Mouse (Mus musculus) MEL (cell line): ENCODE results near the gene Spib. TPM values are rescaled to one million over a fixed set of nuclear protein-coding genes. Genes with fewer than 3 reads are reported as not detected.

Experiments used
- DNase-seq: peaks from one replicate; pipeline ENCODE4 v3.0.0; 2011; ENCODE audit warnings: low read depth, low spot score
- H3K27ac ChIP-seq: 2 replicates; pipeline ENCODE4 v1.5.1; 2012; ENCODE audit warnings: low read depth, mild to moderate bottlenecking, control low read depth, low read length, moderate library complexity; ENCODE audit not compliant: control insufficient read depth
- H3K27me3 ChIP-seq, 2 experiments: fragments of 150-350 bp in 1 of 2; sonication (generic) in 1 of 2; 2 replicates each; pipeline ENCODE4 v1.6.1; 2012; ENCODE audit warnings: low read length in 2 of 2, mild to moderate bottlenecking in 2 of 2, improper control_type of control experiment in 1 of 2, moderate library complexity in 1 of 2; ENCODE audit not compliant: insufficient read depth in 2 of 2, control insufficient read depth in 1 of 2
- H3K36me3 ChIP-seq, 2 experiments: 2 replicates each; pipeline ENCODE4 v1.6.1; 2012 to 2014; ENCODE audit warnings: low read length in 2 of 2, improper control_type of control experiment in 1 of 2, inconsistent platforms in 1 of 2, mild to moderate bottlenecking in 1 of 2; ENCODE audit not compliant: insufficient read depth in 2 of 2, control insufficient read depth in 1 of 2
- H3K4me1 ChIP-seq, 2 experiments: fragments of 150-350 bp in 1 of 2; sonication (generic) in 1 of 2; 2 replicates each; pipeline ENCODE4 v1.6.1; 2012; ENCODE audit warnings: low read length in 2 of 2, improper control_type of control experiment in 1 of 2, mild to moderate bottlenecking in 1 of 2; ENCODE audit not compliant: insufficient read depth in 2 of 2, control insufficient read depth in 1 of 2
- H3K4me3 ChIP-seq, 2 experiments: fragments of 150-350 bp in 1 of 2; sonication (generic) in 1 of 2; 2 replicates each; pipeline ENCODE4 v1.5.1; 2012; ENCODE audit warnings: low read depth in 2 of 2, low read length in 2 of 2, mild to moderate bottlenecking in 2 of 2, moderate library complexity in 2 of 2, control low read depth in 1 of 2, improper control_type of control experiment in 1 of 2; ENCODE audit not compliant: control insufficient read depth in 1 of 2, insufficient read depth in 1 of 2
- H3K79me2 ChIP-seq: 2 replicates; pipeline ENCODE4 v1.6.1; 2012; ENCODE audit warnings: mild to moderate bottlenecking, low read length, moderate library complexity; ENCODE audit not compliant: control insufficient read depth, poor library complexity, insufficient read depth
- H3K9ac ChIP-seq: 2 replicates; pipeline ENCODE4 v1.6.1; 2012; ENCODE audit warnings: low read depth, mild to moderate bottlenecking, control low read depth, low read length, moderate library complexity; ENCODE audit not compliant: control insufficient read depth, poor library complexity, severe bottlenecking
- H3K9me3 ChIP-seq: fragments of 150-350 bp; sonication (generic); replicated peaks from 2 replicates; pipeline ENCODE4 v1.6.1; 2012; ENCODE audit warnings: mild to moderate bottlenecking, low read length, improper control_type of control experiment, moderate library complexity; ENCODE audit not compliant: insufficient read depth
- CHD2 ChIP-seq: IDR thresholded peaks from 2 replicates; pipeline ENCODE4 v1.6.1; 2011; ENCODE audit warnings: low read length, improper control_type of control experiment
- CTCF ChIP-seq, 3 experiments: IDR thresholded peaks in 2 of 3; conservative IDR thresholded peaks in 1 of 3; 2 replicates each; pipeline ENCODE4 v1.5.1; 2011 to 2012; ENCODE audit warnings: low read length in 3 of 3, low read depth in 2 of 3, mild to moderate bottlenecking in 2 of 3, improper control_type of control experiment in 1 of 3, inconsistent platforms in 1 of 3, mixed read lengths in 1 of 3, moderate library complexity in 1 of 3; ENCODE audit not compliant: control insufficient read depth in 1 of 3, insufficient read depth in 1 of 3, poor library complexity in 1 of 3, severe bottlenecking in 1 of 3
- E2F4 ChIP-seq: IDR thresholded peaks from 2 replicates; pipeline ENCODE4 v1.6.1; 2011; ENCODE audit warnings: low read depth, low read length, improper control_type of control experiment, borderline replicate concordance
- ETS1 ChIP-seq: IDR thresholded peaks from 2 replicates; pipeline ENCODE4 v1.6.1; 2012; ENCODE audit warnings: low read depth, mild to moderate bottlenecking, inconsistent platforms, low read length, improper control_type of control experiment, moderate library complexity
- GABPA ChIP-seq: IDR thresholded peaks from 2 replicates; pipeline ENCODE4 v1.6.1; 2012; ENCODE audit warnings: low read depth, mild to moderate bottlenecking, inconsistent platforms, low read length, improper control_type of control experiment, moderate library complexity
- HCFC1 ChIP-seq: IDR thresholded peaks from 2 replicates; pipeline ENCODE4 v1.6.1; 2012; ENCODE audit warnings: low read depth, mild to moderate bottlenecking, inconsistent platforms, low read length, improper control_type of control experiment, moderate library complexity
- JUND ChIP-seq: IDR thresholded peaks from 2 replicates; pipeline ENCODE4 v1.6.1; 2011; ENCODE audit warnings: low read depth, mild to moderate bottlenecking, improper control_type of control experiment, low read length
- KAT2A ChIP-seq: conservative IDR thresholded peaks from 2 replicates; pipeline ENCODE4 v1.6.1; 2012; ENCODE audit warnings: low read depth, low read length, improper control_type of control experiment, inconsistent platforms
- MAX ChIP-seq: IDR thresholded peaks from 2 replicates; pipeline ENCODE4 v1.6.1; 2011; ENCODE audit warnings: low read length, improper control_type of control experiment
- MEF2A ChIP-seq: IDR thresholded peaks from 2 replicates; pipeline ENCODE4 v1.6.1; 2014; ENCODE audit warnings: low read depth, mild to moderate bottlenecking, inconsistent platforms, low read length, improper control_type of control experiment; ENCODE audit not compliant: poor library complexity, insufficient replicate concordance, severe bottlenecking; ENCODE audit errors: extremely low read depth
- MYC ChIP-seq: IDR thresholded peaks from 2 replicates; pipeline ENCODE4 v1.6.1; 2011; ENCODE audit warnings: low read depth, mild to moderate bottlenecking, low read length, improper control_type of control experiment, moderate library complexity
- POLR2A ChIP-seq, 2 experiments: IDR thresholded peaks; 2 replicates each; pipeline ENCODE4 v1.6.1; 2011 to 2012; ENCODE audit warnings: low read length in 2 of 2, mild to moderate bottlenecking in 2 of 2, control low read depth in 1 of 2, improper control_type of control experiment in 1 of 2, low read depth in 1 of 2, moderate library complexity in 1 of 2; ENCODE audit not compliant: control insufficient read depth in 1 of 2, insufficient read depth in 1 of 2, poor library complexity in 1 of 2
- POLR2AphosphoS2 ChIP-seq: IDR thresholded peaks from 2 replicates; pipeline ENCODE4 v1.6.1; 2011; ENCODE audit warnings: low read length, improper control_type of control experiment
- POLR2AphosphoS5 ChIP-seq: IDR thresholded peaks from 2 replicates; pipeline ENCODE4 v1.6.1; 2012; ENCODE audit warnings: low read depth, borderline replicate concordance, mild to moderate bottlenecking, inconsistent platforms, low read length, moderate library complexity, mixed read lengths
- RAD21 ChIP-seq: IDR thresholded peaks from 2 replicates; pipeline ENCODE4 v1.6.1; 2011; ENCODE audit warnings: mild to moderate bottlenecking, low read depth, low read length, improper control_type of control experiment
- RCOR1 ChIP-seq: IDR thresholded peaks from 2 replicates; pipeline ENCODE4 v1.6.1; 2012; ENCODE audit warnings: low read depth, mild to moderate bottlenecking, inconsistent platforms, low read length, improper control_type of control experiment
- SIN3A ChIP-seq: IDR thresholded peaks from 2 replicates; pipeline ENCODE4 v1.6.1; 2012; ENCODE audit warnings: low read length, improper control_type of control experiment, inconsistent platforms
- SMC3 ChIP-seq: IDR thresholded peaks from 2 replicates; pipeline ENCODE4 v1.6.1; 2011; ENCODE audit warnings: low read depth, low read length, improper control_type of control experiment
- TAL1 ChIP-seq: IDR thresholded peaks from 2 replicates; pipeline ENCODE4 v1.6.1; 2012; ENCODE audit warnings: mild to moderate bottlenecking, inconsistent platforms, low read length, moderate library complexity, mixed read lengths
- TBP ChIP-seq: IDR thresholded peaks from 2 replicates; pipeline ENCODE4 v1.8.0; 2011; ENCODE audit warnings: low read depth, low read length, improper control_type of control experiment
- UBTF ChIP-seq: IDR thresholded peaks from 2 replicates; pipeline ENCODE4 v1.6.1; 2012; ENCODE audit warnings: low read depth, mild to moderate bottlenecking, inconsistent platforms, low read length, improper control_type of control experiment, moderate library complexity, borderline replicate concordance; ENCODE audit not compliant: insufficient read depth
- ZKSCAN1 ChIP-seq: IDR thresholded peaks from 2 replicates; pipeline ENCODE4 v1.6.1; 2012; ENCODE audit warnings: low read depth, mild to moderate bottlenecking, inconsistent platforms, low read length, improper control_type of control experiment, moderate library complexity
- polyA plus RNA-seq, 2 experiments: library from polyadenylated mRNA; stranded (reverse) in 1 of 2; unstranded in 1 of 2; fragments of >175 nt in 1 of 2; fragments of >200 nt in 1 of 2; gene quantifications; 2 replicates each; pipeline versions ENCODE4 v1.2.1 to v1.2.4; 2012; ENCODE audit warnings: low replicate concordance in 2 of 2, low read depth in 1 of 2; ENCODE audit not compliant: insufficient read length in 2 of 2, insufficient read depth in 1 of 2, missing spikeins in 1 of 2
- total RNA-seq: library from RNA; depleted of rRNA; stranded (reverse); fragments of 300-350 nt; gene quantifications from 2 replicates; pipeline ENCODE4 v1.2.3, GENCODE M21; 2012

Gene Spib
- total and polyA plus RNA-seq, 3 experiments = 0.04 to 0.13 TPM; not detected in 1

DNA sequence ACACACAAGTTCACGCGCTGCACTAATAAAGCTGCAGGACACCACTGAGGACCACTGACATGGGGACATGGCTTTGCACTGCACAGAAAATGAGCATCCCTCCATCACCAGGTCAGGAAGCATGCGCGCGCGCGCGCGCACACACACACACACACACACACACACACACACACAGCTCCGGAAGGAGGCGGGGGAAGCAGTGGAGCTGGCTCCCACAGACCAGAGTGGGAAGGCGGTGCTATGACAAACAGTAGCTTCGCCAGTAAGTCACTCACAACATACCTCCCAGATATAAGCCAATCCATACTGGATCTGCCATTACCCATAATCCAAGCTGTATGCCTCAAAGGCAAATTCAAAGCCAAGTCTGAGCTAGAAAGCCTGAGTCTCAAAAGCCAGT is 15.2 kb upstream of the Spib start:
- H3K79me2 ChIP-seq = peaks cover 25% of the 10 kb centered on the region
- H3K4me3 ChIP-seq = no peak overlapping the region
- H3K36me3 ChIP-seq = no peaks in the 10 kb centered on the region; a peak in 2 of 4 replicates
- H3K27ac ChIP-seq = no peak overlapping the region
- no peaks in the 10 kb centered on the region for H3K9me3 ChIP-seq
- peak overlapping the region; percentile 94 for H3K9ac ChIP-seq
- DNase-seq = no peak
- TF ChIP-seq SMC3 = no peak
- no peak for TF ChIP-seq MEF2A
- no peak for TF ChIP-seq HCFC1
- TF ChIP-seq, all 39 proteins: peak for 0
- Histone ChIP-seq H3K4me1 (peaks cover 0 to 11% of the 10 kb centered on the region in 2 experiments; a peak in 3 of 4 replicates), H3K27me3 (no peaks in the 10 kb centered on the region)

DNA sequence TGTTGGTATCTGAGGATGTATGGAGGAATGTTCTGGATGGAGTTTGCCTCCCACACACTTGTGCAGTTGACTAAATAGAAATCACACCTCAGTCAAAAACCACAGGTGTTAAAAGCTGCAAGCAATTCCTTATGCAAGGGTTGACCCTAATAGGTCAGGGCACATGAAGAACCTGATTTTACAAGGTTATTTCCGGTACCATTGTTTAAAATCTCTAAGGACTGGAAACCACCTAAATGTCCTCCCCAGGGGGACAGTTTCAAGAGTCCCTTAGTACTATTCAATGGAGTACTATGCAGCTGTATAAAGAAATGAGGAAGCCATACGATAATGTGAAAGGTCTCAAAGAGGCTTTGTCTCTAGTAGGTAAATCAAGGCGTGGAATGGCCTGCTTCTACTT is 14.4 kb upstream of the Spib start:
- Histone ChIP-seq H3K79me2 (peaks cover 25% of the 10 kb centered on the region), H3K27me3 (no peaks in the 10 kb centered on the region), H3K36me3 (no peaks in the 10 kb centered on the region; a peak in 2 of 4 replicates), H3K27ac (no peak overlapping the region), H3K4me3 (no peak overlapping the region), H3K4me1 (peaks cover 0 to 11% of the 10 kb centered on the region in 2 experiments; a peak in 3 of 4 replicates), H3K9me3 (no peaks in the 10 kb centered on the region), H3K9ac (no peak overlapping the region)
- TF ChIP-seq ZKSCAN1 (no peak), GABPA (no peak), E2F4 (no peak), RAD21 (no peak), SIN3A (no peak), TAL1 (no peak)
- DNase-seq = no peak

DNA sequence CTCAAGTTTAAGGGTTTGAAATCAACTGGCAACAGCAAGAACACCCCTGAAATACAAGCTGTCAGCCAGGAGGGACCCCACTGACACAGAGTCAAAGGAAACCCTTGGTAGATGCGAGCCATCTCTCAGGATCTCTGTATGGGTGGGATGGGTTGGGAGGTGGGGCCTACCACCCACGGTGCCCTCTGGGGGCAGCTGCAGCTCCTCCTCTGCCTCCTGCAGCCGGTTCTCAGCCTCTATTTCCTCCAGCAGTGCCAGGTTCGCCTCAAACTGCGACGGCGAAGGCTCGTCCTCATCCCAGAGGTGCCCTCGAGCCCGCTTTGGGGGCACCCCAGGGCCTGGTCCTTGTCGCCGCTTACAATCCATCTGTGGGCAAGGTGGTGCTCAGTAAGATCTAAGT is 11.2 kb upstream of the Spib start:
- Histone ChIP-seq H3K4me1 (peaks cover 0 to 10% of the 10 kb centered on the region in 2 experiments; a peak in 3 of 4 replicates), H3K27me3 (no peaks in the 10 kb centered on the region), H3K9me3 (no peaks in the 10 kb centered on the region), H3K79me2 (peaks cover 20% of the 10 kb centered on the region), H3K4me3 (no peak overlapping the region), H3K36me3 (no peaks in the 10 kb centered on the region; a peak in 2 of 4 replicates), H3K27ac (no peak overlapping the region), H3K9ac (no peak overlapping the region)
- no peak for DNase-seq
- no peak for TF ChIP-seq SMC3
- TF ChIP-seq UBTF = no peak
- no peak for TF ChIP-seq TBP
- TF ChIP-seq POLR2A (IDR thresholded peaks at IDR 0.05; ENCODE audit: control insufficient read depth in 1 of 2, insufficient read depth in 1 of 2, low read depth in 1 of 2, low read length in 2 of 2, poor library complexity in 1 of 2) = no peak
- TF ChIP-seq RCOR1 = no peak
- TF ChIP-seq SIN3A = no peak
- no peak for TF ChIP-seq ETS1
- TF ChIP-seq CHD2 = no peak
- no peak for TF ChIP-seq JUND
- TF ChIP-seq MYC = no peak
- no peak for TF ChIP-seq RAD21
- no peak for TF ChIP-seq CTCF (IDR thresholded peaks at IDR 0.05 in 2 of 3, conservative IDR thresholded peaks at IDR 0.05 in 1 of 3; ENCODE audit: control insufficient read depth in 1 of 3, insufficient read depth in 1 of 3, low read depth in 2 of 3, low read length in 3 of 3, poor library complexity in 1 of 3, severe bottlenecking in 1 of 3)
- no peak for TF ChIP-seq MAX
- no peak for TF ChIP-seq POLR2AphosphoS2
- no peak for TF ChIP-seq KAT2A
- TF ChIP-seq POLR2AphosphoS5 = no peak
